Mouse (Mus musculus) cortical plate, adult 2 months (tissue): ENCODE results near the gene Alcam. TPM values are rescaled to one million over a fixed set of nuclear protein-coding genes. Genes with fewer than 3 reads are reported as not detected.

ENCODE experiments used
- H3K27ac ChIP-seq: fragments of 200-500 bp; 2 replicates; pipeline ENCODE4 v1.5.1; 2012; ENCODE audit warnings: low read length, control low read depth, inconsistent platforms; ENCODE audit not compliant: insufficient read depth
- H3K4me1 ChIP-seq: fragments of 200-500 bp; 2 replicates; pipeline ENCODE4 v1.6.1; 2011; ENCODE audit warnings: low read length; ENCODE audit not compliant: control insufficient read depth, insufficient read depth
- H3K4me3 ChIP-seq: fragments of 200-500 bp; 2 replicates; pipeline ENCODE4 v1.5.1; 2011; ENCODE audit warnings: mild to moderate bottlenecking, low read length, control low read depth; ENCODE audit not compliant: insufficient read depth
- CTCF ChIP-seq: fragments of 200-500 bp; IDR thresholded peaks from 2 replicates; pipeline ENCODE4 v1.5.1; 2011; ENCODE audit warnings: mild to moderate bottlenecking, control low read depth, low read length; ENCODE audit not compliant: insufficient read depth; ENCODE audit errors: extremely low read depth
- POLR2A ChIP-seq: fragments of 200-500 bp; IDR thresholded peaks from 2 replicates; pipeline ENCODE4 v1.6.1; 2011; ENCODE audit warnings: mild to moderate bottlenecking, low read length, control low read depth; ENCODE audit not compliant: insufficient read depth; ENCODE audit errors: extremely low read depth
- polyA plus RNA-seq: library from polyadenylated mRNA; depleted of rRNA; stranded (reverse); fragments of >200 nt; gene quantifications from 2 replicates; pipeline ENCODE4 v1.2.3, GENCODE M21; 2012

Gene Alcam
- polyA plus RNA-seq, 1 experiment = 57.2 TPM

- TF ChIP-seq POLR2A (no peak), CTCF (no peak)
- Histone ChIP-seq H3K4me1 (no peaks in the 10 kb centered on the region; the same call in 1 of the 2 replicates), H3K27ac (no peak overlapping the region), H3K4me3 (no peak overlapping the region)
Measured at GRCm38 (mm10) chr16:52333631-52334030, 120.2 kb downstream of the Alcam start.

DNA sequence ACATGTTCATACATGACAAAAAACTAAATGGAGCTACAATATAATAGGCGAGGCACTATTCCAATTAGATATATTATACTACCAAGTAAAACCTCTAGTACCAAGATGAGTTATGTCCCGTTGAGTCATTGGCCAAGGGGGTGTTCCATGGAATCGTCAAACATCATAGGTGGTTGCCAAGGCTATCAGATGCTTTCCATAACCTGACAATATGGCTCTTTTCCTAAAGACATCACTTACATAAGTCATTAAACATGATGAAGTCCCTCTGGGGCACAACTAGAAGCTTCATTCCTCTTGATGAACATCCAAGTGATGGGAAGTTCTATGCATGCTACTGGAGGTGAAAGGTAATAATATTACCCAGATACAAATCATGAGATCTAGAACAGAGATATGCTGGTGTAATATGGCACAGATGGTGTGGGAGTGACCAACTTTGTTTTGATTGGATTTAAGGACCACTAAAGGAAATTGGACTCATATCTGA, 122.5 kb downstream of the Alcam start:
- H3K27ac ChIP-seq = no peak overlapping the region
- TF ChIP-seq POLR2A (no peak), CTCF (no peak)
- no peak overlapping the region for H3K4me3 ChIP-seq
- no peaks in the 10 kb centered on the region; the same call in 1 of the 2 replicates for H3K4me1 ChIP-seq

- H3K27ac ChIP-seq = no peak overlapping the region
- H3K4me1 ChIP-seq = no peaks in the 10 kb centered on the region
- no peak overlapping the region for H3K4me3 ChIP-seq
- TF ChIP-seq POLR2A (no peak), CTCF (no peak)
Measured at GRCm38 (mm10) chr16:52329420-52329819, 124.5 kb downstream of the Alcam start.

GRCm38 (mm10) chr16:52319229-52319628, 134.6 kb downstream of the Alcam start:
- Histone ChIP-seq H3K4me1 (no peaks in the 10 kb centered on the region), H3K4me3 (no peak overlapping the region), H3K27ac (no peak overlapping the region)
- no peak for TF ChIP-seq CTCF
- no peak for TF ChIP-seq POLR2A

- no peak overlapping the region for H3K27ac ChIP-seq
- no peak for TF ChIP-seq POLR2A
- peak; percentile 90 for TF ChIP-seq CTCF
- H3K4me3 ChIP-seq = no peak overlapping the region
- H3K4me1 ChIP-seq = no peaks in the 10 kb centered on the region
Measured at GRCm38 (mm10) chr16:52311073-52311472, 142.8 kb downstream of the Alcam start.

DNA sequence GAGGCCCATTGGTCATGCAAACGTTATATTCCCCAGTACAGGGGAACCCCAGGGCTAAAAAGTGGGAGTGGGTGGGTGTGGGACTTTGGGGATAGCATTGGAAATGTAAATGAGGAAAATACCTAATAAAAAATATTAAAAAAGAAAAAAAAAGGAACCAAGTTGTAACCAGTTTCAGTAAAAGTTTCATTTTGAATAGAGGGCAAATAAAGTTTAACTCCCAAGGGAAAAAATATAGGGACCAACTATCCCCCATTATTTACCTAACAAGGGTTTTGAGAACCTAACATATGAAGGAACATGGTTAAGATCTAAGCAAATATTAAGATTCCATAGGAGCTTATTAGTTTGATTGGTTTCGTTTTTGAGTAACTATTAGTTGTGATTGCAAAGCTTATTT, 146.9 kb downstream of the Alcam start:
- Histone ChIP-seq H3K4me3 (no peak overlapping the region), H3K27ac (no peak overlapping the region), H3K4me1 (no peaks in the 10 kb centered on the region; the same call in 1 of the 2 replicates)
- no peak for TF ChIP-seq CTCF
- TF ChIP-seq POLR2A = no peak

DNA sequence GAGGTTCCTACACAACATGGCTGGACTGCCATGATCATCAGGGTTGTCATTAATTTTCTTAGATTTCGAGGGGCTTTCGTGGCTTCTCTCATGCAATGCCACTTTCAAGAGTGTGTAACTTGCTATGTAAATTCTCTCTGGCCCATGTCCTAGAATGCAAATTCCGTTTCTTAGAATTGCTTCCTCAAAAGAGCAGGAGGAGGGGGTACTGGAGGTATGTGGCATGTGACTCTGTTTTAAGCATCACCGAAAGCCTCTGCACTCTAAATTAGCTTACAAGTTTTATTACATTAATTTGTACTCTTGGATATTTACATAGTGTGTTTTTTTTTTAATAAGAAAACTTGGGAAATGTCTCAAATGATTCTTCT, 150.4 kb downstream of the Alcam start:
- Histone ChIP-seq H3K4me1 (no peaks in the 10 kb centered on the region; the same call in 1 of the 2 replicates), H3K4me3 (no peak overlapping the region), H3K27ac (no peak overlapping the region)
- TF ChIP-seq CTCF (no peak), POLR2A (no peak)

DNA sequence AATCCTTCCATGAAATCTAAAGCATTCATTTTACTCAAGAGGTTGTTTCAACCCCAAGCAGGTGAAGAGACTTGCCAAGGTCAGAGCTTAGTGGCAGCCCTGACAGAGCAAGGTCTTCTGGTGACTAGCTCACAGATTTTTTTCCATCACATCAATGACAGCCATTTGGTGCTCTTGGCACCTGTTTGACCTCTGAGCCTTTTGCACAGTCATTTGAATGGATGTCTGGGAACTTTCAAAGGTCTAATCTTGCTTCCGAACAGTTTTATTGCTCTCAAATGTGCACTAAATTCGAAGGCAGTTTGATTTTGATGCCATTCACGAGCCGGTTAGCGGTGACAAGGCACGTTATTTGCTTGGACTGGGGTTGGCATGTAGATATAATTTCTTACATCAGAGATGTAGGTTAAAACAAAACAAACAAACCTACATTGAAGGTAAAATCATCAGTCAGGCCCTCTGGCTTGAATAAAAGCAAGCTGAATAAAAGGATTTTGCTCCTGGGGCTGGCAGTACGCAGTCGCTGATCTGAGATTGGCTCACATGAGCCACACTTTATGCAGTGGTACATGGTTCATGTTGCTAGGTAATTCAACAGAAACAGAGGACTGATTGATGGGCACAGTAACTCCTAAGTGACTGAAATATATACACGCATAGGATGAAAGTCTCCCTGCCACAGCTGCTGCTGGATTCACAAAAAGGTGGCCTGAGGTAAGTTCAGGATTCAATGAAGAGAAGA, 150.9 kb downstream of the Alcam start:
- H3K4me3 ChIP-seq = no peak overlapping the region
- H3K27ac ChIP-seq = no peak overlapping the region
- TF ChIP-seq CTCF (no peak), POLR2A (no peak)
- H3K4me1 ChIP-seq = no peaks in the 10 kb centered on the region; the same call in 1 of the 2 replicates

GRCm38 (mm10) chr16:52301730-52302129, 152.1 kb downstream of the Alcam start:
- Histone ChIP-seq H3K27ac (no peak overlapping the region), H3K4me3 (no peak overlapping the region), H3K4me1 (no peaks in the 10 kb centered on the region; the same call in 1 of the 2 replicates)
- no peak for TF ChIP-seq CTCF
- TF ChIP-seq POLR2A = no peak

GRCm38 (mm10) chr16:52296376-52296775, 157.5 kb downstream of the Alcam start:
- TF ChIP-seq POLR2A (no peak), CTCF (no peak)

GRCm38 (mm10) chr16:52295535-52295934, 158.3 kb downstream of the Alcam start:
- Histone ChIP-seq H3K27ac (no peak overlapping the region), H3K4me1 (no peaks in the 10 kb centered on the region)

More at GRCm38 (mm10) chr16:52296376-52296775, 157.5 kb downstream of the Alcam start:
- H3K4me1 ChIP-seq = no peaks in the 10 kb centered on the region
- no peak overlapping the region for H3K27ac ChIP-seq
- H3K4me3 ChIP-seq = no peak overlapping the region

More at GRCm38 (mm10) chr16:52295535-52295934, 158.3 kb downstream of the Alcam start:
- no peak overlapping the region for H3K4me3 ChIP-seq
- TF ChIP-seq CTCF (no peak), POLR2A (no peak)
